Mouse (Mus musculus): ENCODE results near the gene Lrp11. TPM values are rescaled to one million over a fixed set of nuclear protein-coding genes. Genes with fewer than 3 reads are reported as not detected.

Gene Lrp11
- polyA plus RNA-seq, 2 experiments, result 0.24 to 0.27 TPM

DNA sequence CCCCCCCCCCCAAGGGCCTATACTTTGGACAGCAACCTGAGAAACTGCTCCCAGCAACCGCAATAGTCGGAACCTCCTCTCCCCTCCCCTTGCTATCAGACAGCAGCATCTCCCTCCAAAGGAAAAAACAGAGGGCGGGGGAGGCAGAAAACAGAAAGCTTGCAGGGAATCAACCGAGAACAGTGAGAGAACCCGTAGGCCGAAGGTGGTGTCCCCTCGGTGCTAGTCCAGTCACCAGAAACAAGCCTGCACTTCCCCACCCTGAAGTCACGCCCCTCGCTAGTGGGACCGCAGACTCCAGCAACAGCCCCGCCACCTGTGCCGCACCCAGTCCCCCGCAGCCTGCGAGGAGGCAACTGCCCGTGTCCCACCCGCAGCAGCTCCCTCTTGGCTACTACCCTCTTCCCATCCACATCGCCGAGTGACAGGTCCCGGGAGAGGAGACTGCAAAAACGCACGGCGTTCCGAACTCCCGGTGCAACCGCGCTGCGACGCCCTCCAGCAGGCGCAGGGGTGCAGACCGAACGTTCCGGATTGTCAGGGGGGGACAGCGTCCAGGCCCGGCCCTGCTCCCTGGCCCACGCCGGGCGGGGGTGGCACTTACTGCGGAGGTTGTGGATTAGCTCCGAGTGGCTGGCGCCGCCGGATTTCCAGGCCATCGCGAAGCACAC lies 73.0 kb downstream of the Lrp11 start:
- DNase-seq (ENCODE audit: low read depth in 3 of 3, low spot score in 3 of 3) (peak; percentile 61 to 70 (median 65)), ATAC-seq (ENCODE audit: insufficient read depth) (peak; percentile 76)
- WGBS (ENCODE audit: insufficient replicate concordance), result under 1% methylated on average over 43 of the region's 44 CpGs
- Histone ChIP-seq H3K9ac (replicated peaks) (peak overlapping the region; percentile 90), H3K9me3 (ENCODE audit: control insufficient read depth, low read length) (no peaks in the 10 kb centered on the region), H3K36me3 (replicated peaks; ENCODE audit: control insufficient read depth, insufficient read depth, low read depth) (no peaks in the 10 kb centered on the region), H3K4me2 (ENCODE audit: low read depth) (peak overlapping the region; percentile 98), H3K4me1 (replicated peaks; ENCODE audit: control insufficient read depth in 2 of 2, insufficient read depth in 2 of 2, low read length in 1 of 2) (peaks cover 16 to 19% of the 10 kb centered on the region in 2 experiments), H3K4me3 (ENCODE audit: insufficient read depth in 1 of 2, low read depth in 2 of 2, low read length in 2 of 2) (peak overlapping the region; percentile 79 to 81), H3K27ac (peak overlapping the region; percentile 85), H3K27me3 (ENCODE audit: control insufficient read depth, insufficient read depth, low read length) (no peaks in the 10 kb centered on the region)
- TF ChIP-seq CTCF (IDR thresholded peaks at IDR 0.05; ENCODE audit: low read depth) (no peak), EP300 (IDR thresholded peaks at IDR 0.05; ENCODE audit: low read depth) (no peak)

DNA sequence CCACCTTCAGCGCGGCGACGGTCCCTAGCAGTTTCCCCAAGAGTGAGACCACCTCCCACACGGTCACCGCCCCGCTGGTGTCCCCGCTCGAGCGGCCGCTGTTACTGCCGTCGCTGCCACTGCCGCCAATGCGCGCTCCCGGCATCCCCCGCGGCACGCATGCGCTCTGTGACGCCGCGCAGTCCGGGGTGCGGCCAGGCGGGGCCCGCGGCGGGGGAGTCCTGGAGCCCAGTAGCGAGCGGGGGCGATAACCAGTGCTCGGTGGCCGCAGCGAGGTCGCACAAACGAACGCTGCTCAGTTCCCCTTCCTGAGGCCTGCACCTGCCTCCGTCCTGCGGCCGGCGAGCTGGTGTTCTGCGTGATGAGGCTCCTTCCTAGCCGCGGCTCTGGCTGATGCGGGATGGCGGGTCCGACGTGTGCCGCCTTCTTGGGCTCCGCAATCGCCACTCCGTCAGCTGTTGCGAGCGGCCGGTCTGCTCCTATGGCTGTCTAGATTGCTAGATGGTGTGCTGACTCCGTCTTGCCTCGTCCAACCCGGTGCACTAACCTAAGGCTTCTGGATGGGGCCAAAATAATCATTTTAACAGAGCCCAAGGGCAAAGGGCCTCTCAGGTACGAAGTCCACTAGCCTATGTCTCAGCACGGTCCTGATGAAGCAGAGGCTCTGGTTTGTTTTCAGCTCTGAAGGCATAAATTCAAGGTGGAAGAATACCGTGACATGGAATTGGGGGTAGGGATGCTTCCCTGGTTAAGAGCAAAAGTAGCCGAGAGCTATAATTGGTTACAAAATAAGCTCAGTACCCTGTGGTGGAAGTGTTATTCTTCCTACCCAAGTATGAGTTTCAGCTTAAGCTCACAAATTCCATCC lies 73.8 kb downstream of the Lrp11 start:
- Histone ChIP-seq H3K4me3 (ENCODE audit: insufficient read depth in 1 of 2, low read depth in 2 of 2, low read length in 2 of 2) (peak overlapping the region; percentile 79 to 81), H3K4me1 (replicated peaks; ENCODE audit: control insufficient read depth in 2 of 2, insufficient read depth in 2 of 2, low read length in 1 of 2) (peaks cover 16 to 22% of the 10 kb centered on the region in 2 experiments), H3K27me3 (ENCODE audit: control insufficient read depth, insufficient read depth, low read length) (no peaks in the 10 kb centered on the region), H3K9me3 (ENCODE audit: control insufficient read depth, low read length) (no peaks in the 10 kb centered on the region), H3K9ac (replicated peaks) (peak overlapping the region; percentile 90), H3K27ac (peak overlapping the region; percentile 85), H3K4me2 (ENCODE audit: low read depth) (peak overlapping the region; percentile 98), H3K36me3 (replicated peaks; ENCODE audit: control insufficient read depth, insufficient read depth, low read depth) (no peaks in the 10 kb centered on the region)
- DNase-seq (ENCODE audit: low read depth in 3 of 3, low spot score in 3 of 3) (peak; percentile 78 to 84 (median 78)), ATAC-seq (ENCODE audit: insufficient read depth) (peak; percentile 90)
- TF ChIP-seq EP300 (IDR thresholded peaks at IDR 0.05; ENCODE audit: low read depth) (0 out of 2 replicates have a peak, but pooled peaks have one; percentile 4), CTCF (IDR thresholded peaks at IDR 0.05; ENCODE audit: low read depth) (no peak)
- WGBS (ENCODE audit: insufficient replicate concordance), result under 1% methylated on average over 64 of the region's 64 CpGs

DNA sequence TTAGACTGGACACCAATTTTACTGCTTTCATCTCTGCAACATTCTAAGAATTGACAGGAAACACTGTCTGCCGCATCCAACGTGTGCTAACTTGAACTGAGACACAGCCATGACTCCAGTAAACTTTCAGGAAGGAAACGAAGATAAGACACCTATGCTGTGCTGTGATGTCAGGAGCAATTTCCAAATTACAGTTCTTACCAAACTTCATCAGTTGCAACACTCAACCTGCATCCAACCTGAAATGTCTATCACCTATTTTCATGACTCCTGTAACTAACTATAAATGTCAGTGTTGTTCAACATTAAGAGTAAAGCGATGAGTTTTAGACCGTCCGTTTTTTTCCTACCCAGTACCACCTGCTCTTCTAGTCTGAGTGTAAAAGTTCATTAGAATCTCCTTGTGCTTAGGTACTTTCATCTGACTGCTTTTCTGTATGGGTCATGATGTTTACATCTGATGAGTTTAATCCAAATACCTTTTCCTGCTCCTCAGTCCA lies 74.5 kb downstream of the Lrp11 start:
- peak overlapping the region; percentile 85 for H3K27ac ChIP-seq
- H3K4me2 ChIP-seq (ENCODE audit: low read depth), result peak overlapping the region; percentile 98
- peak overlapping the region; percentile 79 to 81 for H3K4me3 ChIP-seq (ENCODE audit: insufficient read depth in 1 of 2, low read depth in 2 of 2, low read length in 2 of 2)
- H3K36me3 ChIP-seq (replicated peaks; ENCODE audit: control insufficient read depth, insufficient read depth, low read depth), result no peaks in the 10 kb centered on the region
- H3K4me1 ChIP-seq (replicated peaks; ENCODE audit: control insufficient read depth in 2 of 2, insufficient read depth in 2 of 2, low read length in 1 of 2), result peaks cover 16 to 20% of the 10 kb centered on the region in 2 experiments
- WGBS (ENCODE audit: insufficient replicate concordance), result 36% methylated on average over 6 of the region's 6 CpGs
- H3K9ac ChIP-seq (replicated peaks), result peak overlapping the region; percentile 90
- no peaks in the 10 kb centered on the region for H3K27me3 ChIP-seq (ENCODE audit: control insufficient read depth, insufficient read depth, low read length)
- no peak for TF ChIP-seq EP300 (IDR thresholded peaks at IDR 0.05; ENCODE audit: low read depth)
- no peak for TF ChIP-seq CTCF (IDR thresholded peaks at IDR 0.05; ENCODE audit: low read depth)
- DNase-seq (ENCODE audit: low read depth in 3 of 3, low spot score in 3 of 3) (no peak), ATAC-seq (ENCODE audit: insufficient read depth) (no peak)
- no peaks in the 10 kb centered on the region for H3K9me3 ChIP-seq (ENCODE audit: control insufficient read depth, low read length)

DNA sequence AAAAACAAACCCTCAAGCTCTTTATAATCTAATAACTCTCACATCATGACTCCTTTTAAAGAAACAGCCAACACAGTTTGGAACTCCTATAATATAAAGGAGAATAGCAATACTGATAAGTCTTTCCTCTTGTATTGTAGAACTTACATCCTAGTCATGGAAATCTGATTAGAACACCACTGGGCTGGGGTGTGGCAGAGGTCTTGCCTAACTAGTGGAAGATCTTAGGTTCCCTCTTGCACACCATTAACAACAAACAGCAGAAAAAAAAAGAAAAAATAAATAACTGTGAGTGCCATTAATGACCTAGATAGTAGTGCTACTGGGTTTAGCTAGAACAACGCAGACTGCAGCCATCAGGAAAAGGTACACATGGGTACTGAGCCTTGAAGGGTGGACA lies 75.3 kb downstream of the Lrp11 start:
- H3K4me2 ChIP-seq (ENCODE audit: low read depth), result no peak overlapping the region
- 77% methylated on average over 1 of the region's 1 CpGs for WGBS (ENCODE audit: insufficient replicate concordance)
- H3K9ac ChIP-seq (replicated peaks), result no peak overlapping the region; the same call in 1 of the 2 replicates
- TF ChIP-seq EP300 (IDR thresholded peaks at IDR 0.05; ENCODE audit: low read depth), result no peak
- no peak for TF ChIP-seq CTCF (IDR thresholded peaks at IDR 0.05; ENCODE audit: low read depth)
- H3K27me3 ChIP-seq (ENCODE audit: control insufficient read depth, insufficient read depth, low read length), result no peaks in the 10 kb centered on the region
- DNase-seq (ENCODE audit: low read depth in 3 of 3, low spot score in 3 of 3), result no peak
- H3K36me3 ChIP-seq (replicated peaks; ENCODE audit: control insufficient read depth, insufficient read depth, low read depth), result peaks cover 3% of the 10 kb centered on the region
- no peak overlapping the region for H3K4me3 ChIP-seq (ENCODE audit: insufficient read depth in 1 of 2, low read depth in 2 of 2, low read length in 2 of 2)
- no peak for ATAC-seq (ENCODE audit: insufficient read depth)
- no peak overlapping the region for H3K27ac ChIP-seq
- peaks cover 16 to 20% of the 10 kb centered on the region in 2 experiments for H3K4me1 ChIP-seq (replicated peaks; ENCODE audit: control insufficient read depth in 2 of 2, insufficient read depth in 2 of 2, low read length in 1 of 2)
- no peaks in the 10 kb centered on the region for H3K9me3 ChIP-seq (ENCODE audit: control insufficient read depth, low read length)

All from liver, embryonic 14.5 days (tissue).